Mouse (Mus musculus) heart, adult 9 months (tissue): ENCODE measurements around the gene H2-Ke6.

Source experiments
- DNase-seq, 2 experiments: peaks; one replicate each; pipeline ENCODE4 v3.0.0; 2022; ENCODE audit warnings: low spot score in 2 of 2

The H2-Ke6 gene

GRCm38 (mm10) chr17:34027656-34028223 lies at the start of gene H2-Ke6:
H2-Ke6 (minus strand) TSS chr17:34028060.
- peak; percentile 92 for DNase-seq

- DNase-seq, result peak; percentile 31 to 59
Observed at GRCm38 (mm10) chr17:34077549-34077948, 49.7 kb upstream of the H2-Ke6 start.

GRCm38 (mm10) chr17:34075271-34075670 lies 47.4 kb upstream of the H2-Ke6 start:
- DNase-seq, result peak in 1 of 2 experiments; percentile 54

DNA sequence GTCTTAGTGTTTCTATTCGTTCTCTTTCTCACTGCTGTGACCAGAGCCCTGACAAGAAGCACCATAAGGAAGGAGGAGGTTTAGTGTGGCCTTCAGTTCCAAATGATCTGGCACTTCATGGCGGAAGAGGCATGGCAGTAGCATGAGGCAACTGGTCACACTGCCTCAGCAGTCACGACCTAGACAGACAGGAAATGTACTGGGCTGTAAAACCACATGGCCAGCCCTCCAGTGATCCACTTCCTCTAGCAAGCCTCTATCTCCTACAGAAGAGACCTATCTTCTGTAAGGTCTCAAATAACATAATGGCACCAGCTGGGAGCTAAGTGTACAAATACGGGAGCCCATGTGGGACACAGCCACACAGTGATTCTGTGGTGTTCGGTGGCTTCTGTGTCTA lies 44.2 kb upstream of the H2-Ke6 start:
- DNase-seq, result no peak

DNA sequence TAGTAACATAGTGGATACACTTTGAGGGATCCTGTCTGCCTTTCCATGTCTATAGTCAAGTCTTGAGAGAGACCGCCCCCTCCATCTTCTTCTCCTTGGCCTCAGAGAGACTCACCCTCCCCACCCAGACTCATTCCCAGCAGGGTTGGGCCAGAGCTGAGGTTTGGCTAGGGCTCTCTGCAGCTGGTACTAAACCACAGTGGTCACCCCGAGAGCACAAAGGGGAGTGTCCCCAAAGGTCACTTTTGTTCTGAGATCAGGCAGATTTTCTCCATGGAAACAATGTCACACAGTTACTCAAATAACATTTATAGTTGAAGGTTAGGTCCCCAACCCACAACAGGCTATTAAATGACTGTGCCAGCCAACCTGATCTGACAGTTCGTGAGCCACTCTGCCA lies 41.0 kb upstream of the H2-Ke6 start:
- no peak for DNase-seq

DNA sequence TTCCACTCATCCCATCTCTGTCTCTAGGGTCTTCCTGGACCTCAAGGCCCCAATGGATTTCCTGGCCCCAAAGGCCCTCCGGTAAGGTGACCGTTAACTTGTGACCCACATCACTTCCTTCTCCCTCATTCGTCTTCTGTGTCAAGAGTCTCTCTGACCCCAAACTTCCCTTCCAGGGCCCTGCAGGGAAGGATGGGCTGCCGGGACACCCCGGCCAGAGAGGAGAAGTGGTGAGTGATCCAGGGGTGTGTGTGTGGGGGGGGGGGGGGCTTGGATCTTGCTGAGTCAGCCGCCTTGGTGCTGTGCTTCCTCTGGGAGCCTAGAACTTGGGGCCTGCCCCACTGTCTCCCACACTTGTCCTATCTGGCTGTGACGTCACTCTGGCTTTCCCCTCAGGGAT lies 29.4 kb upstream of the H2-Ke6 start:
- no peak for DNase-seq

DNA sequence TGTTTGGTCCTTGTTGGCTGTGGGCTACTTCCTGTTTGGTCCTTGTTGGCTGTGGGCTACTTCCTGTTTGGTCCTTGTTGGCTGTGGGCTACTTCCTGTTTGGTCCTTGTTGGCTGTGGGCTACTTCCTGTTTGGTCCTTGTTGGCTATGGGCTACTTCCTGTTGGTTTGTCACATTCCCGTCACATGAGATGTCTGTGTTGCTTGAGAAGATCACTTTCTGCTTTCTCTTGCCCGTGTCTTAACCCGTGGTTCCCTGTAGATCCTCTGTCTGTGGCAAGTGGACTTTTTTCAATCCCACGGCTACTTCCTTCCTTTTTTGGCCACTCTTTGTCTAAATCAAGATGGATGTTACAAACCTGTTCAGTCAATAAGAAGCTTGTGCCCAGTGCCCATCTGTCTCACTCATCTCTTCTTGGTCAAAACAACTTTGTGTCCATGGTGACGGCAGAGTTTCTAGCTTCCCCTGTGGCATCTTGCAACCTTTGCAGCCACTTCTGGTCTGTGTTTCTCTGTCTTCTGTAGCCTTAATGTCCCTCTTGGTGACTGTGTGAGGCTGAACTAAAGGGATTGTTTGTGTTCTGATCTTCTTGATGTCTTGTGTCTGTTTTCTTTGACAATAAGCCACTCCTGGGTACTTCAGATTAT lies 19.7 kb upstream of the H2-Ke6 start:
- no peak for DNase-seq

DNA sequence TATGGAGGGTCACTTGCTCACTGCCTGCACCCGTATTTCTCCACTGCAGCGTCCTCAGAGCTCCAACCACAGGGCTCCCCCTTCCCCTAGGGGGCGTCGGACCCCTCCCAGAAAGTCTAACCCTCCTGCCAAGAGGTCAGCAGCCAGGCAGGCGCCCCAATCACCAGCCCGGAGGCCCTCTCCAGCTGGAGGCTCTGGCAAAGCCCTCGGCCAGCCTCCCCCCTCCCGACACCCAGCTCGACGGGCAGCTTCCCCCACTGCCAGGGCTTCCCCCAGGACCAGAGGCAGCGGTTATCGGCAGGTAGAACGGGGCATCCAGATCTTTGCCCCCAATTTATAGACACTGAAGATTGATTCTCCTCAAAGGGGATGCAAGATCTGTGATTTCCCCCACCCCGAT lies 18.1 kb upstream of the H2-Ke6 start:
- DNase-seq, result no peak

DNA sequence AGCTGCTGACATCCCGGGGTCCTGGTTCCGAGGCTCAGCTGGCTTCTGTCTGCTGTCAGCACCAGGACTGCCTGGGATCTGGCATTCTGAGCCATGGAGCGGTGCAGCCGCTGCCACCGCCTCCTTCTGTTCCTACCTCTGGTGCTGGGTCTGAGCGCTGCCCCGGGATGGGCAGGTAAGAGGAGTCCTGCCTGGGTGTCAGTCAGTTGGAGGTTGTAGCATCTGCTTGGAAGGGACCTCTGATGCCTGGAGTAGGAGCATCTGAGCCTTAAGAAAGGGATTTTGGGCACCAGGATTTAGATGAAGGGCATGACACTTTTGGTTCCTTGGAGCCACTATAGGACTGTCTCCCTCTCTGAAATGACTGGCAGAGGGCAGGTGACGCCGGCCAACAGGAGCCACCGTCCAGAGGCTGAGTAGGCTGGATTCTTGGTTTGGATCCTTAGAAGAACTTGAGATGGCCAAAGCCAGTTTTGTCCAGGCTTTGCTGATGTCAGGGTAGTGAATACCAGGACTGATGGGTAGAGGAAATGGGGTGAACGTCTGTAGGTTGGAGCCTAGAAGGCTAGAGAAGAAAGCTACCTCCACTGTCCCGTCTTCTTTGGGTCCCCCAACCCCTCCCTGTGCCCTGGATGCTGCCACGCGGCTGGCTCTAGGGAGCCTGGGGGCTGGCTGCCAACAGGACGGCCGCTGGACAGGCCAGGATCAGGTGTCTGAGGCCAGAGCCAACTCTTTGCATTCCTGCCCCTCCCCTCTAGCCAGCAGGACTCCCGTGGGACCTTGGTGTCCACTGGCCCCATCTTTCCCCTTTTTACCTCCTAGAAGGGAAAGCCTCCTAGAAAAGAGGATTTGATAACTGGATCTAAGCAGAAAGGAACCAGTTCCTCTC lies 11.9 kb upstream of the H2-Ke6 start:
- peak; percentile 54 to 62 for DNase-seq

- no peak for DNase-seq
Observed at GRCm38 (mm10) chr17:34038878-34039561, 11.2 kb upstream of the H2-Ke6 start, which contains the start of gene Col11a2. Col11a2 (plus strand) TSS chr17:34039437.

DNA sequence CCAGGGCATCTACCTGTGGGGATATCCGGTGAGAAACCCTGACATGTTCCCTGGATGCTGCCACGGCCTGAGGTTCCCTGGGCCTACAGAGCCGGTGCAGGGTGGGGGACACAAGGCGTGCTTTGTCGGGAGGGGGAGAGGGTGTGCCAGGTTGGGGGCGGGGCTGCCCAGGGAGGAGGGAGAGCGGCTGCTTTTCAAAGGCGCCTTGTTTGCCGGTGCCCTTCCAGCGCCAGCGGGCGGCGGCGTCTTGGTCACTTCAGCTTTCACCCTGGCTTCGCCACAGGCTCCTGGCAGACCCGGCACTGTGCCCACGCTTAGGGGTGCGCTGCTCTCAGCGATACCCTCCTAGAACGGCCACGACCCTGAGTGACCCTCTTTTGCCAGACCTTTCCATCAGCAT lies 10.6 kb upstream of the H2-Ke6 start:
- DNase-seq, result no peak

- no peak for DNase-seq
Observed at GRCm38 (mm10) chr17:34037241-34037640, 9.4 kb upstream of the H2-Ke6 start.

DNA sequence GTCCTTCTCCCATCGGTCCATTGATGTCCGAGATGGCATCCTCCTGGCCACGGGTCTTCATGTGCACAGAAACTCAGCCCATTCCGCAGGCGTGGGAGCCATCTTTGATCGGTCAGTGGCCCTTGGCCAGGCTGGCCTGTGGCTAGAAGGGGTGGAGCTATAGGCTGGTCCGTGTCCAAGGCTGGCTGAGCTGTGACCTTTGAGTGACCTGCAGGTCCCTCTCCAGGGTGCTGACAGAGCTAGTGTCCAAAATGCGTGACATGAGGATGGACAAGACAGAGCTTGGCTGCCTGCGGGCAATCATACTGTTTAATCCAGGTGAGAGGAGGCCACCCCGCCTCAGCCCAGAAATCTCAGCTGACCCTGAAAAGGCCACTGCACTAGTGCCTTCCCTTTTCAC lies 8.8 kb upstream of the H2-Ke6 start:
- peak in 1 of 2 experiments; percentile 14 for DNase-seq

- DNase-seq, result no peak
Observed at GRCm38 (mm10) chr17:34035517-34035916, 7.7 kb upstream of the H2-Ke6 start.

- DNase-seq, result peak; percentile 71 to 76
Observed at GRCm38 (mm10) chr17:34034064-34034463, 6.2 kb upstream of the H2-Ke6 start.

DNA sequence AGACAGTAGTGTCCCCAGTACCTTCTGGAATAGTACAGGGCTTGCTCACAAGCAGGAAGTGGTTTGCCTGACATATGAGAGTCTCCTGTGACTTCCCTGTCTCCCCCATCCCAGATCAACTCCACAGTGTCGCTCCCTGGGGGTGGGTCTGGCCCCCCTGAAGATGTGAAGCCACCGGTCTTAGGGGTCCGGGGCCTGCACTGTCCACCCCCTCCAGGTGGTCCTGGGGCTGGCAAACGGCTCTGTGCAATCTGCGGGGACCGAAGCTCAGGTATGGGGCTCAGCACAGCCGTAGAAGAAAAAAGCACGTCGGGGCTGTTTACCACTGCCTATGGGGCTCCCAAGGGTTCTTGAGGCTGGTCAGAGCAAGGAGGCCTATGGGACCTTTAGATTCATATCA lies 5.6 kb upstream of the H2-Ke6 start:
- DNase-seq, result no peak

GRCm38 (mm10) chr17:34032806-34033205 lies 4.9 kb upstream of the H2-Ke6 start:
- peak; percentile 12 to 37 for DNase-seq

GRCm38 (mm10) chr17:34032174-34032632 lies 4.3 kb upstream of the H2-Ke6 start:
- DNase-seq, result peak; percentile 63 to 65

DNA sequence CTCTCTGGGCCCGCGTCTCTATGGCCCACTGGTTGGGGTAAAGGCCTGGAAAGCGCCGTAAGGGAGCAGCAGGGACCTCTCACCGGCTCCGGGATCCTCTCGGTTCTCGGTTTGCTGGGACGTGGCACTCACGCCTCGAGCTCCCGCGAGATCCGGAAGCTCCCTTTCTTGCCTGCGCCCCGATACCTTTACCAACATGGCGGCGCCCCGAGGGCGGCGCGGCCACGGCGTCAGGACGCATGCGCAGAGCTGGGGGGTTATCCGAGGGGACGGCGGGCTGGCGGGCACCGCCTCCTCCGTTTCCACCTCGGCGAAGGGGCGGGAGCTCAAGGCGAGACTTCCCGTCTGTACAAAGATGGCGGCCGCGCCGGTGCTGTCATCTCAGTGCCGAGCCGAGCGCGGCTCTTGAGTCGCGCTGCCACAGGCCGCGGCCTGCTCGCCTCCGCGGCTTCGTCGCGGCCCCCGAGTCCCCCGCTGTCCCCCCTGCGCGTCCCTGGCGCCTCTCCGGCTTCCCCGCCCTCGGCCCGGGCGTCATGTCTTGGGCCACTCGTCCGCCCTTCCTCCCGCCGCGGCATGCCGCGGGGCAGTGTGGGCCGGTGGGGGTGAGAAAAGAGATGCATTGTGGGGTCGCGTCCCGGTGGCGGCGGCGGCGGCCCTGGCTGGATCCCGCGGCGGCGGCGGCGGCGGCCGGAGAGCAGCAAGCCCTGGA lies 3.8 kb upstream of the H2-Ke6 start, which contains the start of the genes Slc39a7 and Rxrb:
Gene Slc39a7, minus strand, starts transcription at position 218 of the 709 bp plus-strand sequence.
Gene Rxrb, plus strand, starts transcription at position 348 of the 709 bp plus-strand sequence.
- peak; percentile 97 to 98 for DNase-seq

GRCm38 (mm10) chr17:34030861-34031326 lies 3.0 kb upstream of the H2-Ke6 start:
- DNase-seq, result no peak
